Mouse (Mus musculus) heart, embryonic 11.5 days (tissue): ENCODE data around the gene Klhl3. TPM values are rescaled to one million over a fixed set of nuclear protein-coding genes. Genes with fewer than 3 reads are reported as not detected.
A peak's percentile ranks its signal among the peaks of the same experiment; 100 is the strongest.
"Not testable (repeated sequence)": the region's sequence is repeated elsewhere in the genome, so short reads cannot be mapped to it uniquely, and the experiment has no call there.

ENCODE experiments used
- ATAC-seq: fragments of 200-750 bp; cut with Nextera tagmentation; replicated peaks from 2 replicates; pipeline ENCODE4 v1.8.0; 2017; ENCODE audit warnings: moderate library complexity; ENCODE audit not compliant: insufficient number of reproducible peaks, low FRiP score, low TSS enrichment
- H3K27ac ChIP-seq: fragments of 300-500 bp; sonication (generic); 2 replicates; pipeline ENCODE4 v1.5.1; 2014; ENCODE audit warnings: mild to moderate bottlenecking, low read depth, low read length
- H3K27me3 ChIP-seq: fragments of 300-500 bp; sonication (generic); 2 replicates; pipeline ENCODE4 v1.6.1; 2014; ENCODE audit warnings: mild to moderate bottlenecking, low read length, mixed read lengths; ENCODE audit not compliant: control insufficient read depth, insufficient read depth
- H3K36me3 ChIP-seq: fragments of 300-500 bp; sonication (generic); 2 replicates; pipeline ENCODE4 v1.6.1; 2014; ENCODE audit warnings: mild to moderate bottlenecking, low read length, moderate library complexity, mixed read lengths; ENCODE audit not compliant: control insufficient read depth, insufficient read depth
- H3K4me1 ChIP-seq: fragments of 300-500 bp; sonication (generic); 2 replicates; pipeline ENCODE4 v1.6.1; 2014; ENCODE audit warnings: low read length; ENCODE audit not compliant: control insufficient read depth, insufficient read depth
- H3K4me2 ChIP-seq: fragments of 300-500 bp; sonication (generic); 2 replicates; pipeline ENCODE4 v1.6.1; 2014; ENCODE audit warnings: mild to moderate bottlenecking, moderate library complexity
- H3K4me3 ChIP-seq: fragments of 300-500 bp; sonication (generic); 2 replicates; pipeline ENCODE4 v1.5.1; 2014; ENCODE audit warnings: low read depth, low read length
- H3K9ac ChIP-seq: fragments of 300-500 bp; sonication (generic); 2 replicates; pipeline ENCODE4 v1.6.1; 2014; ENCODE audit warnings: mild to moderate bottlenecking, low read depth, low read length, moderate library complexity
- H3K9me3 ChIP-seq: fragments of 300-500 bp; sonication (generic); replicated peaks from 2 replicates; pipeline ENCODE4 v1.6.1; 2016; ENCODE audit warnings: low read length; ENCODE audit not compliant: control insufficient read depth
- WGBS: fragments of 180-500 bp; shearing (Covaris S2); extraction: QIAGEN DNeasy Blood & Tissue Kit; methylation state at CpG from one replicate; pipeline ENCODE4 v1.1.7; 2014; ENCODE audit not compliant: insufficient replicate concordance; 5-methylcytosine and 5-hydroxymethylcytosine counted together
- polyA plus RNA-seq: library from polyadenylated mRNA; unstranded; fragments of >200 nt; fragmentation: Nextera tagmentation; extraction: Ambion mirVana; gene quantifications from 2 replicates; pipeline ENCODE4 v1.2.1, GENCODE M21; 2014

Klhl3 gene
- polyA plus RNA-seq, 1 experiment from 2014 or later = 4.3 TPM

DNA sequence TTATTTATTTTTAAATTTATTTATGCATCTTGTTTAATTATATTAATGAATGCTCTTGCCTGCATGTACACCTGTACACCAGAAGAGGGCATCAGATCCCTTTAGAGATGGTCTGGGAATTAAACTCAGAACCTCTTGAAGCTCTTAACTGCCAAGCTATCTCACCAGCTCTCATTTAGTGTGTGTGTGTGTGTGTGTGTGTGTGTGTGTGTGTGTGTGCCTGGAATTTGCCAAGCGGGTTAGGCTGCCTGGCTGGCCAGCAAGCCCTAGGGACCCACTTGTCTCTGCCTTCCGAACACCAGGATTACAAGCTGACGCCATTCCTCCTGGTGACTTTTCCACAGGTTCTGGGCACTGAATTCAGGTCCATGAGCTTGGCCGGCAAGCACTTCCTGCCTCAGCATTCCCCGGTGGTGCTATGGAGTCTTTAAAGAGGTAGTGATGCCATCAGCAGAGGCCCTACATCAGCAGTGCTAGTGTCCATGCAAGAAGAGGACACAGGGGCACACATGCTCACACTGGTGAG is 35.7 kb upstream of the Klhl3 start:
- H3K9me3 ChIP-seq = no peaks in the 10 kb centered on the region
- H3K4me2 ChIP-seq = peak overlapping the region; percentile 76
- H3K9ac ChIP-seq = no peak overlapping the region
- no peaks in the 10 kb centered on the region for H3K27me3 ChIP-seq
- no peak for ATAC-seq
- H3K36me3 ChIP-seq = no peaks in the 10 kb centered on the region
- H3K27ac ChIP-seq = no peak overlapping the region
- WGBS = 34% methylated on average over 5 of the region's 5 CpGs
- peak overlapping the region; percentile 44 for H3K4me3 ChIP-seq
- no peaks in the 10 kb centered on the region; the same call in 1 of the 2 replicates for H3K4me1 ChIP-seq

DNA sequence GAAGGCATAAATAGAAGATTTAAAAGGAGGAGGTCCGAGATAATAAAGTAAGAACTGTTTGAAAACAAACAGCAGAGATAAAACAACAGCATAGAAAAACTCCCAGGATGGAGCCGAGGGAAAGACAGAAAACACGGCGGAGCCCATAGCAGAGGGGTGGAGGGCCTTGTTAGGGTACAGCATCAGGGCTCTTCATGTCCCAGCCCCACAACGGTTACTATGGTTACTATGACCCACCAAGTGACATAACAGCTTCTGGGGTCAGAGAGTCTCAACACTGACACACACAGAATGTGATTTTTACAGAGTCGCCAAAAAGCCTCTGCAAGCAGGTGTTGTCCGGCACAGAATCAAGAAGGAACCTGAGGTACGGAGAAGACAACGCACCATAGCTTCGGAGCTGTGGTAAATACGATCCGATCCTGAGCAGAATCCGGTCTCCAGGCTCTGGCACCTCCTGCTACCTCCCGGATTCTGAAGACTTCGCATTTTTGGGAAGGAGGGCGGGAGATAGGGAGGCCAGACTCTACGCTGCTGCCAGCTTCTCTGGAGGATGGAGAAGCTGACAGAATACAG is 35.0 kb upstream of the Klhl3 start:
- peak; percentile 61; the same call in 1 of the 2 replicates for ATAC-seq
- Histone ChIP-seq H3K9ac (peak overlapping the region; percentile 28), H3K4me1 (no peaks in the 10 kb centered on the region; the same call in 1 of the 2 replicates), H3K36me3 (no peaks in the 10 kb centered on the region), H3K27me3 (no peaks in the 10 kb centered on the region), H3K4me3 (peak overlapping the region; percentile 44), H3K9me3 (no peaks in the 10 kb centered on the region), H3K4me2 (peak overlapping the region; percentile 76), H3K27ac (no peak overlapping the region)
- WGBS = 1% methylated on average over 17 of the region's 17 CpGs

DNA sequence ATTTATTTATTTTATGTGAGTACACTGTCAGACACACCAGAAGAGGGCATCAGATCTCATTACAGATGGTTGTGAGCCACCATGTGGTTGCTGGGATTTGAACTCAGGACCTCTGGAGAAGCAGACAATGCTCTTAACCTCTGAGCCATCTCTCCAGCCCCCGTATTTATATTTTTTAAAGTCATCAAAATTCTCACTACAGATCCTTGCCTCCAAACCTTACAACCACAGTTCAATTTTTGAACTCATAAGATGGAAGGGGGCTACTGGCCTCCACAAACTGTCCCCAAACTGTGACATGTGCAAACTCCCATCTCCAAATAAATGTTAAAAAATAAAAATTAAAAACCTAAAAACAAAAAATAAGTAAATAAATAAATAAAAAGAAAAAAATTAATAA is 34.4 kb upstream of the Klhl3 start:
- 76% methylated on average over 1 of the region's 1 CpGs for WGBS
- Histone ChIP-seq H3K36me3 (no peaks in the 10 kb centered on the region), H3K27me3 (no peaks in the 10 kb centered on the region), H3K9me3 (no peaks in the 10 kb centered on the region), H3K27ac (no peak overlapping the region), H3K4me1 (no peaks in the 10 kb centered on the region; the same call in 1 of the 2 replicates), H3K4me3 (no peak overlapping the region), H3K4me2 (no peak overlapping the region), H3K9ac (no peak overlapping the region)
- no peak for ATAC-seq

DNA sequence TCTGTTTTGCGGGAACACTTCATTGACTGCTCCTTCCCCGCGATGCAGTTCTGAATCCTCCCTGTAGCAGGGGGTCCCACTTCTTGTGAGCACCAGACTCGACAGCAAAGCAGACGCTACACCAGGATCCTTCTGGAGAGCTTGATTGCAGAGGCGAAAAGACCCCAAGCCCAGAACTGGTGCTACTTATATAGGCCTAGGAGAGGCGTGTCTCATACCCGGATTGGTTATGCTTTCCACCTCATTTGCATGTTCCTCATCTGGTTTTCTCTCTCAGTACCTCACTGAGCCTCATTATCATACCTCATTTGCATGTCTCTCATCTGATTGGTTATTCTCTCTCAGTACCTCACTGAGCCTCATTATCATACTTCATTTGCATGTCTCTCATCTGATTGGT is 33.2 kb upstream of the Klhl3 start:
- ATAC-seq, H3K27ac ChIP-seq, H3K4me1 ChIP-seq, H3K4me2 ChIP-seq, H3K36me3 ChIP-seq, H3K27me3 ChIP-seq, H3K9me3 ChIP-seq, H3K9ac ChIP-seq, H3K4me3 ChIP-seq: not testable (repeated sequence)
- 93% methylated on average over 8 of the region's 8 CpGs for WGBS

- no peak overlapping the region for H3K4me2 ChIP-seq
- WGBS = 46% methylated on average over 3 of the region's 3 CpGs
- H3K9me3 ChIP-seq = no peaks in the 10 kb centered on the region
- no peak overlapping the region for H3K4me3 ChIP-seq
- 0 out of 2 replicates have a peak, but pooled peaks cover 2% of the 10 kb centered on the region for H3K36me3 ChIP-seq
- H3K4me1 ChIP-seq = peaks cover 6% of the 10 kb centered on the region; the same call in 1 of the 2 replicates
- no peak overlapping the region for H3K27ac ChIP-seq
- no peak overlapping the region for H3K9ac ChIP-seq
- ATAC-seq = no peak
- H3K27me3 ChIP-seq = no peaks in the 10 kb centered on the region
These were observed 18.3 kb upstream of the Klhl3 start for GRCm38 (mm10) chr13:58131692-58132091.

GRCm38 (mm10) chr13:58129687-58130246 is 16.4 kb upstream of the Klhl3 start:
- H3K27ac ChIP-seq = peak overlapping the region; percentile 100
- no peaks in the 10 kb centered on the region for H3K9me3 ChIP-seq
- 37% methylated on average over 4 of the region's 4 CpGs for WGBS
- H3K4me2 ChIP-seq = peak overlapping the region; percentile 75
- peak overlapping the region; percentile 98 for H3K4me3 ChIP-seq
- H3K4me1 ChIP-seq = peaks cover 8% of the 10 kb centered on the region; the same call in 1 of the 2 replicates
- peak overlapping the region; percentile 100 for H3K9ac ChIP-seq
- no peak for ATAC-seq
- H3K27me3 ChIP-seq = no peaks in the 10 kb centered on the region
- H3K36me3 ChIP-seq = peaks cover 4% of the 10 kb centered on the region; the same call in 1 of the 2 replicates

- peaks cover 4% of the 10 kb centered on the region; the same call in 1 of the 2 replicates for H3K36me3 ChIP-seq
- peak overlapping the region; percentile 98 for H3K4me3 ChIP-seq
- ATAC-seq = peak; percentile 97
- no peaks in the 10 kb centered on the region for H3K27me3 ChIP-seq
- peak overlapping the region; percentile 100 for H3K9ac ChIP-seq
- H3K9me3 ChIP-seq = no peaks in the 10 kb centered on the region
- WGBS = under 1% methylated on average over 77 of the region's 83 CpGs
- H3K27ac ChIP-seq = peak overlapping the region; percentile 100
- H3K4me1 ChIP-seq = peaks cover 10% of the 10 kb centered on the region; the same call in 1 of the 2 replicates
- H3K4me2 ChIP-seq = peak overlapping the region; percentile 75
These were observed 15.6 kb upstream of the Klhl3 start for GRCm38 (mm10) chr13:58128768-58129671.

DNA sequence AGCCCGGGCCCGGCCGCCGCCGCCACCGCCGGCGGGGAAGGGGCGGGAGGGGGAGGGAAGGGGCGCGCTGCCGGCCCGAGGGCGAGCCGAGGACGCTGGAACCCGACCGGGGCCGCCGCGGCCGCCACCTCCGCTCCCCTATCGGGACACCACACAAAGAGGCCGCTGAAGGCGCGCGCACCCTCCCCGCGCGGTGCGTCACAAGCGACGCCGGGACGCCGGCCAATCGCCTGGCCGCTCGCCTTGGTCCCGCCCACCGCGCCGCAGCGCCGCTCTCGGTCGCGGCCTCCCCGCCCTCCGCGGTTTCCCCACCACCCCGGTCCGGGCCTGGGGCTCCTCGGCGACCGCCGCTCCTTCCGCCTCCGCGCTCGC is 15.0 kb upstream of the Klhl3 start, which contains the start of gene Hnrnpa0:
Gene Hnrnpa0 (minus strand): TSS at position 161 of the 372 bp plus-strand sequence.
- Histone ChIP-seq H3K4me3 (peak within 1 kb of the TSS; percentile 98), H3K4me1 (peaks cover 12% of the 10 kb centered on the region; the same call in 1 of the 2 replicates), H3K27me3 (no peaks in the 10 kb centered on the region), H3K27ac (peak within 1 kb of the TSS; percentile 100), H3K36me3 (peaks cover 4% of the 10 kb centered on the region; the same call in 1 of the 2 replicates), H3K9ac (peak within 1 kb of the TSS; percentile 100), H3K9me3 (no peaks in the 10 kb centered on the region), H3K4me2 (peak within 1 kb of the TSS; percentile 75)
- ATAC-seq = peak; percentile 95
- WGBS = under 1% methylated on average over 51 of the region's 62 CpGs
